Mouse (Mus musculus) megakaryocyte, embryonic 14.5 days (primary cell): ENCODE results near the gene Cit.

Source experiments
- FLI1 ChIP-seq: IDR thresholded peaks from 2 replicates; pipeline ENCODE4 v1.6.1; 2012; ENCODE audit warnings: low read length, inconsistent platforms, mixed read lengths
- GATA1 ChIP-seq: IDR thresholded peaks from 3 replicates; pipeline ENCODE4 v1.6.1; 2012; ENCODE audit warnings: mixed read lengths, low read length, inconsistent platforms, borderline replicate concordance

GRCm38 (mm10) chr5:116004271-116004670 is 159.2 kb downstream of the Cit start:
- TF ChIP-seq FLI1 (no peak), GATA1 (no peak)
